Mouse (Mus musculus) frontal cortex, postnatal 14 days (tissue): ENCODE data around the gene Adgrg1.

ENCODE experiments used
- DNase-seq, 2 experiments: peaks; one replicate each; pipeline ENCODE4 v3.0.0; 2022; ENCODE audit warnings: low spot score in 2 of 2

Gene Adgrg1

DNA sequence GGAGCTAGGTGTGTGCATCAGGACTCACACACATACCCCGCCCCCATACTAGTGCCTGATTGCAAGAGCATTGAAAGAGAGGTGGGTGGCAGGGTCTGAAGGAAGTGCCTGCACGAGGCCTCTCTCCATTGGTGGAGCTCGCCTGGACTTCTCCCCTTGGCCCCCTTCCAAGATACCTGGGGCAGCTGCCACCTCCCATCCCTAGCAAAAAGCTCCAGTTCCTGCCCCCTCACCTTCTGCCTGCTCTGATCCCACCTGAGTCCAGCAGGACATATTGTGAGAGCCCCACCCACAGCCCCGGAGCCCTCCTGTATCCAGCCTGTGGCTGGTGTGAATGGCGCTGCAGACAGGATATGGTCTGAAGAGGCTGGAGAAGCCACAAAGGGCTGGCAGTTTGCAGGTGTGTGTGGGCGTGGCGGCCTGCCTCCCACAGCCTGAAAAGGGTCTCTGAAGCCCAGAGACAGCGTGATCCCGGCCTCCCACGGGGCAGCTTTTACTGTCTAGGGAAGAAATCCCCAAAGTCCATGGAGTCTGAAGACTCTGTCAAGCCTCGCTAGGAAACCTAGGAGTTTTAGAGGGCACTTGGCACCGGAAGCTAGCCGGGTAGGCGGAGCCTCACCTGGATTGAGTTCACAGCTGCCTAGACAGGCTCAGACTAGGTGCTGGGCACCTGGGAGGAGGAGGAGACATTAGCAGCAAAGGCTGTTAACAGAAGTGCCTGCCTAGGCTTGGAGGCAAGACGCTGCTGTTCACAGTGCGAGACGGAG lies 2.3 kb downstream of the Adgrg1 start:
- no peak for DNase-seq

DNA sequence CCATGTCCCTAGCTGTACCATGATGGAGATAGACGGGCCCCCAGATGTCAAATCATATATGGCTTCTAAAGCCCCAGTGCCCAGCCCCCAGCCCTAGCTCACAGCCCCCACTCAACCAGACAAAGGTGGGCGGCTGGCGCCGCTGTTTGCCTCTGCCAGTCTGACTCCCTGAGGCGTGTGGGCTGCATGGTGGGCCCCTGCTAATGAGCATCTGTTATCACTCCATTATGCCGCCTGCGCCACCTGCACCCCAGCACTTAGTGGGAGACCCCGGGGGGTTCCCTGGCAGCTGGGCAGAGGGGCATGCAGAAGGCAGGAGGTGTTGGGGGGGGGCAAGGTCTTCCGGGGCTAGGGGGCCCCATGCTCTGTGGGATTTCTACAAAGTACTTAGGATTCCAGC lies 3.6 kb downstream of the Adgrg1 start:
- DNase-seq, result no peak

DNA sequence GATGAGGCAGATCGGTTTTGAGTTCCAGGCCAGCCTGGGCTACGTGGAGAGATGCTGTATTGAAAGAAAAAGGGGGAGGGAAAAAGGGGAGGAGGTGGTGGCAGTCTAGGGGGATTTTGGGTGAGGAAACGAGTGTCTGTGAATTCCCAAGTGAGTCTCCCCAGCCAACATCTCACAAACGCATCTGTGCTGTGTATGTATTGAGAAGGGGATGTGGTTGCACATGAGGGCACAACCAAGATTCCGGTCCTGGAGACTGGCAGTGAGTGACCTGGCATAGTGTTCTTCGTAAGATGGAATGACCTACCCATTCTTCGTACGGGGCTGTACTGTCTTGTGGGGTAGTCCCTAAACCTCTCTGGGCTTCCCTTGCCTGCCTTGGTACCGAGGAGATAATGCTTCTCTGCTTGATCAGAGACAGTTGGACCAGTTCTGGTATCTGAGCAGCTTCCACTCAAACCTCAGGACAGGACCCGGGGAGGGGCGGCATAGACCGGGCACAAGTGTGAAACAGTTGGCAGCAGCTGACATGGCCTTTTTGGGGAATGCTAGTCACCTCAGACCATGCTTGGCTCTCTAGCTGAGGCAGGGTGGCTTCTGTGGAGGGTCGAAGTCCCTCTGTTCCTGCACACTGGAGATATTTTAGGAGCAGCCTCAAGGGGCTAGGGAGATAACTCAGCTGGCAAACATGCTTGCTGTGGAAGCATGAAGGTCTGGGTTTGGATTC lies 4.2 kb downstream of the Adgrg1 start:
- no peak for DNase-seq

DNA sequence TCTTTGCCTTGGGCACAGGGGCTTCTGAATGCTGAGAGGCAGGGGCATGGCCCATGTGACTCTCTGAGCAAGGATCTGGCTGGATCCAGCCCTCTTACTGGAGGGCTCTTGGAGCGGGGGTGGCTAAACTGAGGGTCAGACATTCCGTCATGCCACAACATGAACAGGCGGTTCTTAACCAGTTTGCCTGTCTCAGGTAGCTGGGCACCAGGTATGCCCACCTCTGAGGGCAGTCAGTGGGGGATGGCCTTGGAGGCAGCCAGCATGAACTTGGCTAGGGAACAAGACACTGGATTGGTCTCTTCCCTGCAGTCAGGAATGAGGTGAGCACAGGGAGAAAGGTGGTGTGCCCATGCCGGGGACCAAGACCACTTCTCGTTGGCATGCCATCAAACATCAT lies 5.6 kb downstream of the Adgrg1 start:
- no peak for DNase-seq

DNA sequence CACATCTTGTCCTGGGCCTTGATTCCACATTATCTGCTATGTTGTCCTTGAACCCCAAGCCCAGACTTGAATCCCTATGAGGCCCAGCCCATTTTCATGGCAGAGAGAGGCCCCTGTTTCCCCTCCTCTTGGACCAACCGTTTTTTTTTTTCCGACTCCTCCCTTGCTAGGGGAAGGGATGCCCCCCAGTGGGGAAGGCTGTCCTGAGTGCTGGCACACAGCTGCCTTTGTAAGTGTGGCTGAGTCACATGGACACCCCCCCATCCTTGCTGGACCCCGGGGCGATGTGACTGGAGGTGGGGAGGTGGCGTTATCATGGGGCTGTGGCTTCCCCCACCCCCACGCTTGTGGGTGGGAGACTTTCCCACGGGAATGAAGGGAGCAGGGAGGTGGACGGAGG lies 6.4 kb downstream of the Adgrg1 start:
- no peak for DNase-seq

GRCm38 (mm10) chr8:94981848-94982247 lies 7.3 kb downstream of the Adgrg1 start:
- no peak for DNase-seq

DNA sequence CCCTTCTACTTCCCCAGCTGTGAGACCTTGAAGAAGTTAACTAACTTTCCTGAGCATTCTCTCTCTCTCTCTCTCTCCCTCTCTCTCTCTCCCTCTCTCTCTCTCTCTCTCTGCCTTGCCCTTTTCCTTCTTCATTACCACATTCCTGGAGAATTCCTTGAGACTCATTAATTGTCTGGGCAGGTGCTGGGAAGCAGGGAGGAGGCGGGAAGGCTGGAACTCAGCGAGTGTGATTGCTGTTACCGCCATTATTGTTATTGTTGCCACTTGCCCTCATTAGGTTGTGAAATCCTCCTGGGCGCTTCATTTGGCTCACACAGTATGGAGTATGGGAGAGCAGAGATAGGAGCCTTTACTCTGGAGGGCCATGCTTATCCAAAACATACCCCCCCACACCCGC lies 8.6 kb downstream of the Adgrg1 start:
- no peak for DNase-seq

DNA sequence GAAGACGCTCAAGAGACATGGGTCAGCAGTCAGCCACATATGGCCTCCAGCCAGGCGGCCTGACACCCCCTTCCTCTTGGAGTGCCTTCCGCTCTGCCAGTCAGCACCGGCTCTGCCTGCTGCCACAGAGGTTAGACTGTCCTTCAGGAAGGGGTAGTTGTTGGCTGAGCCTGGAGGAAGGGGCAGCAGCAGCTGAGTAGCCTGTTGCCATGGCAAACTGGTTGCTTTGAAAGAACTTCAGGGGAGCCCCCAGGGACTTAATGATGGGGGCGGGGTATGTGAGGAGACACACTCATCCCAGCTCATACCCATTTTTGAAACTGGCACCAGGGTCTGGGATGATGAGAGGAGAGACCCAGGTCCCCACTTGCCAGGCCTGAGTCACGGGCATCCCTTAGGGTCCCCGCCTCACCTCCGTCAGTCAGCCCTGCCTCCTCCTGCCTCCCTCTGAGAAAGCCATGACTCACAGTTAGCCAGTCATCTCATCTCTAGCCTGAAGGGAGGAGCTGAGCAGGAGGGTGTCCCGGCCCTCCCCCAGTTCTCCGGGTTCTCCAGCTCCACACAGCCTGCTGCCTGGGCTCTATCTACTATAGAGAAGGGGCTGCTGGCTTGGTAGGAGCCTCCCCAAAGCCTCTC lies 9.4 kb downstream of the Adgrg1 start:
- peak; percentile 56 to 61 for DNase-seq

DNA sequence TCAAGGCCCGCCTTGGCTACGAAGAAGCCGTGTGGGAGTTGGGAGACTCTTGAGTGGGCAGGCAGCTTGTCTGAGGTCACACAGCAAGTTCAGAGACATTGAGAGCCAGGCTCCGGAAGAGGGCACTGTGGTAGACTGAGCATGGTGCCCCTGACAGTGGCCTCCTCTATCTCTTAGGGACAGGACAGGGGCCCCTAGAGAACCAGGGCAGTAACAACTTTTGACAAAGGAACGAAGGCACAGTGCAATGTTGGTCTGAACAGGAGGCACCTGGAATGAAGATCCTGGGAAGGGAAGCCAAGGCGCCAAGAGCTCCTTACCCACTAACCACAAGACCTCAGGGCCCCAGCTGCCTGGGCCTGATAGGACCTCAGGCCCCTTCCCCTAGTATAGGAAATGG lies 10.5 kb downstream of the Adgrg1 start:
- no peak for DNase-seq

DNA sequence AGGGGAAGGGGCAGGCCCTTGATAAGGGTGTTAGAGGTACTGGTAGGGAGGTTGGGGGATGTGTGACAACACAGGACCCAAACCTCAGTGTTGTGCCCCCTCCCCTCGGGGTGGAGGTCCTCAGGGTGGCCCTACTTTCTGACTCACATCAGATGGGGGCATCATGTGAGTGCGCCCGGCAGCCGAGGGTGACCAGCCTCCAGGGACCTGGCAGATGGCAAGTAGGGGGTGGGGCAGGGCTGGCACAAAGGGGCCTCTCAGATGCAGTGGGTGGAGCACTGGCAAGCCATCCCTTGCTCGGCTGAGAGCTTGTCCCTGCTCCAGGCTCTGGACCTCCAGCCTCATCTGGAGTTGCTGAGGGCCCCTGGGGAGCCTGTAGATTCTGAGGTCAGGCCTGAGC lies 12.1 kb downstream of the Adgrg1 start:
- DNase-seq, result peak; percentile 49 to 58

DNA sequence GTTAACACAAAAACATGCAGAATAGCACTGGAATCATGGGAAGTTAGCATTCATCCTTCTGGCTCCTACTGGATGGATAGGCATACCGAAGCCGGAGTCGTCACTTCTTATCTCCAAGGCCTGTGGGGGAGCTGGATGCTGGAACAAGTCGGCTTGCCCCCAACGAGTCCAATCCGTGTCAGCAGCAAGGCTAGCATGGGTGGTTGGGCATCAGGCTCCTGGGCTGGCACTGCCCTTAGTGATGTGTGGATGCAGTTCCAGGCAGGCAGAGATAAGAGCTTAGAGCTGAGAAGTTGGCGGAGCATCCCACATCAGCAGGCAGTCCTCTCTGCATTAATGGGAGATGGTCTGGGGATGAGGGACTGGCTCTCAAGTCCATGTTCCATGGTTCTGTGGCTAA lies 13.0 kb downstream of the Adgrg1 start:
- no peak for DNase-seq

- no peak for DNase-seq
Measured at GRCm38 (mm10) chr8:94988619-94989018, 14.1 kb downstream of the Adgrg1 start.

DNA sequence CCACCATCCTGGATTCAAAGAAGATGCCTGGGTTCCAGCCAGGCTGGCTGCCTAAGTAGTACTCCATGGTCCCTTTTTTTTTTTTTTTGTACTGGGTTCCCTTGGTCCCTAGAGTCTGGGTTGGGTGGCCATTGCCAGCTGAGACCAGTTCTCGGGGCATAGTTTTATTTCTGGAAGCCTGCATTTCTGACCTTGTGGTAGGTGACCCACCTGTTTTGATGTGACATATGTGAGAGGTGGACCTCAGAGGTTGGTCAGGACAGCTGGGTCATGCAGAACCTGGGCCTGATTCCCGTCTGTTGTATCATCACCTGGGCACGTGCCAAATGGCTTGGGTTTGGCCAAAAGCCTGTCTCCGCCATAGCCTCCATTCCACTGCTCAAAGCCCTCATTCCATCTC lies 15.2 kb downstream of the Adgrg1 start:
- DNase-seq, result no peak

DNA sequence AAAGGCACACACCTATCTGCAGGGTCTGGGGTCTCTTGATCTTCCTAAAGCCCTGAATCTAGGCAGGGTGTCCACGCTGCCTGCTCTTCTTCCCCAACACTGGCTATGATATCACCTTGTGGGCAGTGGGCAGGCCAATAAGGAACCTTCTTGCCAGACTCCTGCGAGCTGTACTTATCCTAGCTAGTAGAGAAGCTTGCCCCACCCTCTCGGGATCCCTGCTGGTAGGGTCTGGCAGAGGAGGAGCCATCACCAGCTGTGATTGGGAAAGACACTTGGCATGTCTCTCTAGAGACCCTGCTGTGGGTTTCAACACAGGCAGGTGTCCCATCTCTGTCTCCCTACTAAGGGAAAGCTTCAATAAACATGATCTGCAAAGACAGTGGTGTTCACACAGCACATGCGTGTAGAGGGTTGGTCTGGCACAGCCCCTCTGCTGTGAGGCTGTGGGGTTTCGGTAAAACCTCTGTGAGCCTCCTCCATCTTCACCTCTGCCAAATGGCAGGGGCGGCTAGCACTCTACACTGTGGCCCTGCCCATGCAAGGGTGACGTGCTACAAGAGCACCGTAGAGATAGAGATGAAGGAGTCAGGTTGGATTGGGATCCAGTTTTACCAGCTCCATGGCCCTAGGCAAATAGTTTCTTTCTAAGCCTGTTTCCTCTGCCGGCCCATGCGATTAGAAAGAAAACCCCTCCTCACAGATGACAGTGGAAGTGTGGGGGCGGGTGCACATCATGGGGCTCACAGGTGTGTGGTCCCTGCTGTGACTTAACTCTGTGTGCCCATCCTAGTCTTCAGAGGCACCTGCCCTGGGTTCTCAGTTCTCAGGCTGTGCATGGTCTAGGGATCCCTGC lies 16.3 kb downstream of the Adgrg1 start:
- DNase-seq, result no peak

GRCm38 (mm10) chr8:94991454-94991994 lies 17.0 kb downstream of the Adgrg1 start:
- DNase-seq, result no peak

DNA sequence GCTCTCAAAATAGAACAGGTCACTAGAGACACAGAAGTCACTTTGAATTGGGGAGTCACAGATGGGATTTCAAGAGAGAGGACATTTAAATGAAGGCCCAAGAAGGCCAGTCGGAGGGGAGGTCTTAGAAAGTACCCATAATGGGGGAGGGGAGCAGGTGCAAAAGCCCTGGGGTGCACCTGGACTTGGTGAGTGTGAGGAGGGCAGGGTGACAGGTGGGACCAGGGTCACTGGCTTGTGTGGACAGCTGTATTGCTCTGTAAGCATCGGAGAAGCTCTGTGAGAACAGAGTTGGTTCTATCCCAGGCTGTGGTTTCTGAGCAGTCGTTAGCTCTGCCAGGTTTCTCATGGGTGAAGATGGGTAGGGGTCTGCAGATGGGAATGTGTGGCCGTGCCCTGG lies 17.5 kb downstream of the Adgrg1 start:
- DNase-seq, result no peak

- peak; percentile 59 to 73 for DNase-seq
Measured at GRCm38 (mm10) chr8:94992534-94992933, 18.0 kb downstream of the Adgrg1 start.

- no peak for DNase-seq
Measured at GRCm38 (mm10) chr8:94992996-94993724, 18.6 kb downstream of the Adgrg1 start.

DNA sequence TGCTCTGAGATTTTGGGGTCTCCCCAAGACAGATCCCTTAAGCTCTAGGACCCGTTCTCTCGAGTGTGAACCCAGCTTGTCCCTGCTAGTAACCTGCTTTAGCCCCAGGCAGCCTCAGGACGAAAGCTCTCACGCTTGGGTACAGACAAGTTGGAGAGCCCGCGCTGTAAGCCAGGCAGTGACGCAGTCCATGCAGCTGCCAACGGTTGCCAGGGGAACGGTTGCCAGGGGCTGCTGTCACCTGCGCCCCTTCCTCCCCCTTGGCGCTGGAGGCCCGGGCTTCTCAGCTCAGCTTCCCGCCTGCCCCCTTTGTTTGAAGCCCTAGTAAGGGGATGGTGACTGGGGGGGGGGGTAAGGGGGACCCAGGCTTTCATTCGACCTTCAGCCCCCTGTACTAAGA lies 19.5 kb downstream of the Adgrg1 start:
- DNase-seq, result peak; percentile 78 to 83

- DNase-seq, result no peak
Measured at GRCm38 (mm10) chr8:94994510-94994909, 20.0 kb downstream of the Adgrg1 start.

GRCm38 (mm10) chr8:94995336-94995893 lies 20.9 kb downstream of the Adgrg1 start:
- no peak for DNase-seq
